Mouse (Mus musculus) megakaryocyte, embryonic 14.5 days (primary cell): ENCODE measurements around the gene Guf1.

Source experiments
- FLI1 ChIP-seq: IDR thresholded peaks from 2 replicates; pipeline ENCODE4 v1.6.1; 2012; ENCODE audit warnings: low read length, inconsistent platforms, mixed read lengths
- GATA1 ChIP-seq: IDR thresholded peaks from 3 replicates; pipeline ENCODE4 v1.6.1; 2012; ENCODE audit warnings: mixed read lengths, low read length, inconsistent platforms, borderline replicate concordance

- TF ChIP-seq GATA1, result no peak
- TF ChIP-seq FLI1, result no peak
These were observed 15.0 kb upstream of the Guf1 start for GRCm38 (mm10) chr5:69541680-69542079.
